10 mouse cellular contexts compared by ENCODE assay signal in the genomic region with DNA sequence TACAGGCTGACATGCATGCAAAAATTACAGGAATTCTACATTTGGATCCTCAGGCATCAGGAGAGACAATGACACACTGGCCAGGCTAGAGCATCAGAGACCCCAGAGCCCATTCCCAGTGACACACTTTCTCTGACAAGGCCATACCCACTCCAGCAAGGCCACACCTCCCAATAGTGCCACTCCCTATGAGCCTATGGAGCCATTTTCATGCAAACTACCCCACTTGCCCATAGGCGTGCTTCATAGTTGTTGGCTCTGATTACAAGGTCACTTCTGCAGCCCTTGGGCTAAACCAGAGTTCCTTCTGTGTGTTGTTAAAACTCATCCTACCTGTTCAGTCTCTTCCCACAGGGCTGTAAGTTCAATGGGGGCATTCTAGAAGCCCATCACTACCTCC. TPM values are rescaled to one million over a fixed set of nuclear protein-coding genes. Genes with fewer than 3 reads are reported as not detected.
DNase-seq lines count a peak whose midpoint lies in the region; ATAC-seq and TF ChIP-seq lines count a peak whose summit lies in the region.
"Had no signal": no experiment of that assay in that cellular context is flagged by ENCODE, and none has a peak within 500 bp of the region (broad histone marks: within the 10 kb centered on the region; RNA-seq: fewer than 3 reads in every experiment).

No protein-coding gene starts in this region.

- ATAC-seq in heart, postnatal 0 days (ENCODE audit: insufficient read depth, low read depth), result no peak
- no peak for ATAC-seq in lung, embryonic 15.5 days (ENCODE audit: borderline replicate concordance, extremely low read depth, low FRiP score, low TSS enrichment)
- ATAC-seq in stomach, postnatal 0 days (ENCODE audit: low FRiP score, low TSS enrichment), result no peak
- no peak for ATAC-seq in hindbrain, embryonic 12.5 days (ENCODE audit: low FRiP score)
- ATAC-seq: midbrain, embryonic 15.5 days had no signal

- no peak for DNase-seq in heart, postnatal 0 days (ENCODE audit: low spot score)
- DNase-seq in heart, postnatal 4 days, result no peak
- DNase-seq in lung, postnatal 4 days, result no peak
- DNase-seq in R1 (ENCODE audit: low read depth, low spot score), result peak; percentile 93
- DNase-seq in stomach, postnatal 0 days (ENCODE audit: low spot score), result no peak
- DNase-seq: cerebellum, adult 11 months had no signal

- no peak for TF ChIP-seq EP300 in heart, postnatal 0 days (IDR thresholded peaks at IDR 0.05; ENCODE audit: low read depth)
- TF ChIP-seq EP300 in stomach, postnatal 0 days (optimal IDR thresholded peaks at IDR 0.05), result no peak

- no peak for TF ChIP-seq CTCF in heart, postnatal 0 days (IDR thresholded peaks at IDR 0.05; ENCODE audit: low read depth)
- TF ChIP-seq CTCF in stomach, postnatal 0 days (IDR thresholded peaks at IDR 0.05; ENCODE audit: low read depth), result no peak

- no peaks in the 10 kb centered on the region for H3K36me3 ChIP-seq in heart, postnatal 0 days (replicated peaks; ENCODE audit: control insufficient read depth, insufficient read depth, low read length)
- no peaks in the 10 kb centered on the region for H3K36me3 ChIP-seq in lung, embryonic 15.5 days
- H3K36me3 ChIP-seq in stomach, postnatal 0 days (ENCODE audit: control insufficient read depth, insufficient read depth, low read length), result no peaks in the 10 kb centered on the region
- no peaks in the 10 kb centered on the region for H3K36me3 ChIP-seq in hindbrain, embryonic 12.5 days
- H3K36me3 ChIP-seq: limb, embryonic 15.5 days; midbrain, embryonic 15.5 days had no signal

- H3K9me3 ChIP-seq in heart, postnatal 0 days (replicated peaks; ENCODE audit: control insufficient read depth, low read length), result no peaks in the 10 kb centered on the region
- H3K9me3 ChIP-seq in lung, embryonic 15.5 days, result no peaks in the 10 kb centered on the region
- no peaks in the 10 kb centered on the region for H3K9me3 ChIP-seq in stomach, postnatal 0 days (ENCODE audit: control insufficient read depth, low read length)
- H3K9me3 ChIP-seq in hindbrain, embryonic 12.5 days (replicated peaks), result no peaks in the 10 kb centered on the region
- H3K9me3 ChIP-seq: limb, embryonic 15.5 days; midbrain, embryonic 15.5 days had no signal

- no peak overlapping the region for H3K4me2 ChIP-seq in heart, postnatal 0 days (ENCODE audit: low read depth, low read length)
- 0 out of 2 replicates have a peak overlapping the region, but pooled peaks have one; percentile 25 for H3K4me2 ChIP-seq in lung, embryonic 15.5 days
- H3K4me2 ChIP-seq in stomach, postnatal 0 days (replicated peaks; ENCODE audit: low read depth), result no peak overlapping the region
- H3K4me2 ChIP-seq in hindbrain, embryonic 12.5 days (replicated peaks), result no peak overlapping the region
- H3K4me2 ChIP-seq: limb, embryonic 15.5 days; midbrain, embryonic 15.5 days had no signal

- no peak overlapping the region for H3K9ac ChIP-seq in heart, postnatal 0 days (replicated peaks; ENCODE audit: low read depth, low read length)
- no peak overlapping the region for H3K9ac ChIP-seq in lung, embryonic 15.5 days
- H3K9ac ChIP-seq in stomach, postnatal 0 days (ENCODE audit: low read length), result no peak overlapping the region
- H3K9ac ChIP-seq in hindbrain, embryonic 12.5 days, result no peak overlapping the region
- H3K9ac ChIP-seq: limb, embryonic 15.5 days; midbrain, embryonic 15.5 days had no signal

- H3K4me1 ChIP-seq in heart, postnatal 0 days (ENCODE audit: control insufficient read depth, insufficient read depth), result peaks cover 27% of the 10 kb centered on the region
- peaks cover 31% of the 10 kb centered on the region for H3K4me1 ChIP-seq in lung, embryonic 15.5 days
- no peaks in the 10 kb centered on the region for H3K4me1 ChIP-seq in stomach, postnatal 0 days (replicated peaks; ENCODE audit: control insufficient read depth, insufficient read depth)
- H3K4me1 ChIP-seq in hindbrain, embryonic 12.5 days, result peaks cover 33% of the 10 kb centered on the region

- WGBS in heart, postnatal 0 days, result 80% methylated on average over 1 of the region's 1 CpGs
- WGBS in lung, embryonic 15.5 days, result 79% methylated on average over 1 of the region's 1 CpGs
- WGBS in stomach, postnatal 0 days, result 82% methylated on average over 1 of the region's 1 CpGs
- WGBS in hindbrain, embryonic 12.5 days, result 67% methylated on average over 1 of the region's 1 CpGs

- no peak overlapping the region for H3K4me3 ChIP-seq in heart, postnatal 0 days (ENCODE audit: low read depth, low read length)
- H3K4me3 ChIP-seq in lung, embryonic 15.5 days, result no peak overlapping the region
- no peak overlapping the region for H3K4me3 ChIP-seq in stomach, postnatal 0 days (ENCODE audit: low read depth, low read length)
- no peak overlapping the region for H3K4me3 ChIP-seq in hindbrain, embryonic 12.5 days
- H3K4me3 ChIP-seq: limb, embryonic 15.5 days; midbrain, embryonic 15.5 days had no signal

- H3K27ac ChIP-seq in heart, postnatal 0 days (ENCODE audit: low read depth), result peak overlapping the region; percentile 23; the same call in 1 of the 2 replicates
- peak overlapping the region; percentile 71 for H3K27ac ChIP-seq in lung, embryonic 15.5 days
- H3K27ac ChIP-seq in stomach, postnatal 0 days (replicated peaks), result 0 out of 2 replicates have a peak overlapping the region, but pooled peaks have one; percentile 13
- H3K27ac ChIP-seq in hindbrain, embryonic 12.5 days, result no peak overlapping the region
- H3K27ac ChIP-seq: limb, embryonic 15.5 days; midbrain, embryonic 15.5 days had no signal

- H3K27me3 ChIP-seq in heart, postnatal 0 days (ENCODE audit: control insufficient read depth, insufficient read depth, low read length), result no peaks in the 10 kb centered on the region
- no peaks in the 10 kb centered on the region for H3K27me3 ChIP-seq in lung, embryonic 15.5 days
- H3K27me3 ChIP-seq in stomach, postnatal 0 days (ENCODE audit: control insufficient read depth, insufficient read depth, low read length), result no peaks in the 10 kb centered on the region
- no peaks in the 10 kb centered on the region for H3K27me3 ChIP-seq in hindbrain, embryonic 12.5 days
- H3K27me3 ChIP-seq: limb, embryonic 15.5 days; midbrain, embryonic 15.5 days had no signal

RNA-seq across cellular contexts. Expression of gene Nav1, which starts 25.1 kb away (rescaled TPM):
- total RNA-seq in heart, postnatal 0 days (2014; rRNA removed; ENCODE audit: low replicate concordance), result 14.1 and 29.9 TPM in 2 replicates
- polyA plus RNA-seq in heart, postnatal 0 days (2015; fragmentation: Nextera tagmentation; extraction: Ambion mirVana), result 9.2 and 10.3 TPM in 2 replicates
- total RNA-seq in heart, postnatal 4 days (2021), result 10 to 100 TPM; 53.9 to 54.8 TPM
- 10.7 and 11.6 TPM in 2 replicates for polyA plus RNA-seq in lung, embryonic 15.5 days (2015; fragmentation: Nextera tagmentation; extraction: Ambion mirVana)
- polyA plus RNA-seq in stomach, postnatal 0 days (2015; fragmentation: Nextera tagmentation; extraction: Ambion mirVana), result 3.7 and 3.9 TPM in 2 replicates
- polyA plus RNA-seq in hindbrain, embryonic 12.5 days (2016; fragmentation: Nextera tagmentation; extraction: Ambion mirVana), result 35.9 and 41.0 TPM in 2 replicates
